Comparison of ENCODE assay signal across 13 mouse cellular contexts in the genomic region with DNA sequence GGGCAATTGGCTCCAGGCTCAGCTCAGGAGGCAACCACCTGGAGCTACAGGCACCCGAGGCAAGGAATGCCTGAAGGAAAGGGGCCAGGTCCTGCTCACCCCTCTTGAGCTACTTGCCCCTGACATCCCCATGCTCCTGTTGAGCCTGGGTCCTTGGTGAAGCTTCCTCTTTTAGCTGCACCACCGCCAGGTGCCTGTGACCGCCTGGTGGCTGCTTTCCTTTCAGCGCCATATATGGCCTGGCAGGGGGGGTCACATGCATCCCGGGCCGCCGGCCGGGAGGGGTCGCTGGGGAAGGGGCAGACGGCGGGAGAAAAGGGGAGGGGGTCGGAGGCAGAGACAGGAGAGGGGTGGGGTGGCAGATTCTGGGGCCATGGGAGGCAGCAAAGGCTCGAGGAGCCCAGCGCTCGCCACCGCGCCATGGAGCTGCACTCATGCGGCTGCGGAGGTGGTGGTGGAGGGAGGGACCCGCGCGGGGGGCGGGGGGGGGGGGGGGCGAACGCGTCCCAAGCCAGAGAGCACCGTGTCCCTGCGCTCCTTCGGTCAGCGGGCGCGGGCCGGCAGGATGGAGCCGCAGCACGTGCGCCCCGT. TPM values are rescaled to one million over a fixed set of nuclear protein-coding genes. Genes with fewer than 3 reads are reported as not detected.
DNase-seq lines count a peak whose midpoint lies in the region; ATAC-seq and TF ChIP-seq lines count a peak whose summit lies in the region.
"Not testable (repeated sequence)": the region's sequence is repeated elsewhere in the genome, so short reads cannot be mapped to it uniquely, and the experiment has no call there.
"Had no signal": no experiment of that assay in that cellular context is flagged by ENCODE, and none has a peak within 500 bp of the region (broad histone marks: within the 10 kb centered on the region; RNA-seq: fewer than 3 reads in every experiment).

A gene (plus strand): TSS at position 541 of the 591 bp plus-strand sequence.

- H3K27me3 ChIP-seq in ES-Bruce4 (ENCODE audit: control insufficient read depth, insufficient read depth, low read length, poor library complexity, severe bottlenecking); forebrain, embryonic 11.5 days (ENCODE audit: control insufficient read depth, insufficient read depth, low read length); heart, embryonic 10.5 days (ENCODE audit: insufficient read depth, poor library complexity, severe bottlenecking); hindbrain, embryonic 12.5 days; kidney, embryonic 15.5 days; limb, embryonic 15.5 days; midbrain, embryonic 14.5 days (ENCODE audit: control insufficient read depth, insufficient read depth, low read length): not testable (repeated sequence)

- peak within 1 kb of the TSS; percentile 68 for H3K4me3 ChIP-seq in ES-Bruce4 (ENCODE audit: low read depth, low read length)
- H3K4me3 ChIP-seq in forebrain, embryonic 11.5 days (ENCODE audit: low read depth, low read length): peak within 1 kb of the TSS; percentile 30; the same call in 1 of the 2 replicates
- peak within 1 kb of the TSS; percentile 51 for H3K4me3 ChIP-seq in heart, embryonic 10.5 days
- peak within 1 kb of the TSS; percentile 39 for H3K4me3 ChIP-seq in hindbrain, embryonic 12.5 days
- H3K4me3 ChIP-seq in kidney, embryonic 15.5 days (replicated peaks): peak within 1 kb of the TSS; percentile 39
- H3K4me3 ChIP-seq in limb, embryonic 15.5 days: peak within 1 kb of the TSS; percentile 35
- peak within 1 kb of the TSS; percentile 31 for H3K4me3 ChIP-seq in midbrain, embryonic 14.5 days (replicated peaks; ENCODE audit: low read depth, low read length)

- WGBS in forebrain, embryonic 11.5 days: 0% methylated on average over 5 of the region's 37 CpGs
- 0% methylated on average over 4 of the region's 37 CpGs for WGBS in heart, embryonic 10.5 days
- WGBS in hindbrain, embryonic 12.5 days: 0% methylated on average over 5 of the region's 37 CpGs
- WGBS in kidney, embryonic 15.5 days: 0% methylated on average over 5 of the region's 37 CpGs
- 0% methylated on average over 2 of the region's 37 CpGs for WGBS in limb, embryonic 15.5 days
- WGBS in midbrain, embryonic 14.5 days: 5% methylated on average over 3 of the region's 37 CpGs

- H3K27ac ChIP-seq in ES-Bruce4 (ENCODE audit: insufficient read depth, low read length); forebrain, embryonic 11.5 days (ENCODE audit: low read depth, low read length); hindbrain, embryonic 12.5 days; kidney, embryonic 15.5 days; limb, embryonic 15.5 days; midbrain, embryonic 14.5 days (replicated peaks; ENCODE audit: low read depth, low read length): not testable (repeated sequence)
- H3K27ac ChIP-seq in heart, embryonic 10.5 days: peak within 1 kb of the TSS; percentile 72

- not testable (repeated sequence) for TF ChIP-seq POLR2A in ES-Bruce4 (IDR thresholded peaks at IDR 0.05; ENCODE audit: insufficient read depth, low read length)

- H3K4me2 ChIP-seq in forebrain, embryonic 11.5 days (ENCODE audit: low read depth, low read length, severe bottlenecking): peak within 1 kb of the TSS; percentile 44
- peak within 1 kb of the TSS; percentile 51 for H3K4me2 ChIP-seq in hindbrain, embryonic 12.5 days (replicated peaks)
- peak within 1 kb of the TSS; percentile 67 for H3K4me2 ChIP-seq in kidney, embryonic 15.5 days
- H3K4me2 ChIP-seq in limb, embryonic 15.5 days: peak within 1 kb of the TSS; percentile 57
- peak within 1 kb of the TSS; percentile 47 for H3K4me2 ChIP-seq in midbrain, embryonic 14.5 days (ENCODE audit: low read length)

- DNase-seq in forebrain, embryonic 11.5 days (ENCODE audit: low spot score); midbrain, embryonic 14.5 days: not testable (repeated sequence)
- DNase-seq in heart, embryonic 10.5 days (ENCODE audit: low spot score): peak; percentile 63
- DNase-seq in right cerebral cortex, postnatal 4 days: peak; percentile 2

- H3K36me3 ChIP-seq in ES-Bruce4 (ENCODE audit: control insufficient read depth, insufficient read depth, low read length, poor library complexity, severe bottlenecking); forebrain, embryonic 11.5 days (ENCODE audit: control insufficient read depth, insufficient read depth, low read length); heart, embryonic 10.5 days; hindbrain, embryonic 12.5 days; kidney, embryonic 15.5 days; limb, embryonic 15.5 days; midbrain, embryonic 14.5 days (ENCODE audit: control insufficient read depth, insufficient read depth, low read length): not testable (repeated sequence)

- ATAC-seq in forebrain, embryonic 11.5 days (replicated peaks; ENCODE audit: low FRiP score); hindbrain, embryonic 12.5 days (ENCODE audit: low FRiP score); kidney, embryonic 15.5 days (replicated peaks; ENCODE audit: low FRiP score); limb, embryonic 15.5 days (ENCODE audit: insufficient number of reproducible peaks, low FRiP score, low TSS enrichment, low read depth); midbrain, embryonic 14.5 days (ENCODE audit: low FRiP score, low TSS enrichment): not testable (repeated sequence)

- not testable (repeated sequence) for TF ChIP-seq CTCF in ES-Bruce4 (IDR thresholded peaks at IDR 0.05; ENCODE audit: low read depth, low read length)

- H3K9me3 ChIP-seq in ES-Bruce4 (replicated peaks; ENCODE audit: control insufficient read depth, insufficient read depth, low read length, poor library complexity, severe bottlenecking); forebrain, embryonic 11.5 days (ENCODE audit: control insufficient read depth, low read length); heart, embryonic 10.5 days; hindbrain, embryonic 12.5 days (replicated peaks); kidney, embryonic 15.5 days (replicated peaks); limb, embryonic 15.5 days; midbrain, embryonic 14.5 days (ENCODE audit: control insufficient read depth, low read length): not testable (repeated sequence)

- H3K9ac ChIP-seq in ES-Bruce4 (ENCODE audit: low read depth, poor library complexity, severe bottlenecking); kidney, embryonic 15.5 days; limb, embryonic 15.5 days: not testable (repeated sequence)
- peak within 1 kb of the TSS; percentile 44 for H3K9ac ChIP-seq in forebrain, embryonic 11.5 days (ENCODE audit: low read length)
- peak within 1 kb of the TSS; percentile 41; the same call in 1 of the 2 replicates for H3K9ac ChIP-seq in hindbrain, embryonic 12.5 days
- peak within 1 kb of the TSS; percentile 43; the same call in 1 of the 2 replicates for H3K9ac ChIP-seq in midbrain, embryonic 14.5 days (replicated peaks; ENCODE audit: low read length)

- H3K4me1 ChIP-seq in ES-Bruce4 (ENCODE audit: control insufficient read depth, insufficient read depth, low read length); forebrain, embryonic 11.5 days (replicated peaks; ENCODE audit: control insufficient read depth, insufficient read depth, low read length); heart, embryonic 10.5 days; hindbrain, embryonic 12.5 days; kidney, embryonic 15.5 days; limb, embryonic 15.5 days; midbrain, embryonic 14.5 days (ENCODE audit: control insufficient read depth, insufficient read depth, low read length): not testable (repeated sequence)

- not testable (repeated sequence) for TF ChIP-seq EP300 in ES-Bruce4 (IDR thresholded peaks at IDR 0.05; ENCODE audit: insufficient read depth, low read depth, low read length)

RNA-seq across cellular contexts. Expression of the gene that starts here (rescaled TPM):
- not detected in 2 replicates for polyA plus RNA-seq in ES-Bruce4 (2011; ENCODE audit: insufficient read depth, insufficient read length, low read depth, missing spikeins)
- not detected in 2 replicates for polyA plus RNA-seq in forebrain, embryonic 11.5 days (2014; fragmentation: Nextera tagmentation; extraction: Ambion mirVana)
- not detected in 2 replicates for polyA plus RNA-seq in heart, embryonic 10.5 days (2016; fragmentation: Nextera tagmentation; extraction: Ambion mirVana)
- not detected in 2 replicates for polyA plus RNA-seq in hindbrain, embryonic 12.5 days (2016; fragmentation: Nextera tagmentation; extraction: Ambion mirVana)
- polyA plus RNA-seq in kidney, embryonic 15.5 days (2015; fragmentation: Nextera tagmentation; extraction: Ambion mirVana): not detected in 2 replicates
- not detected in 2 replicates for polyA plus RNA-seq in limb, embryonic 15.5 days (2015; fragmentation: Nextera tagmentation; extraction: Ambion mirVana)
- 0.33 TPM in 1 of 2 replicates, not detected in the other for polyA plus RNA-seq in midbrain, embryonic 14.5 days (2014; fragmentation: Nextera tagmentation; extraction: Ambion mirVana)
- polyA plus RNA-seq: adrenal gland, adult 2 months; large intestine, adult 2 months; liver, embryonic 14.5 days; macrophage; myocyte had no signal

Comparison
In these comparisons a context has a peak if more than half of its experiments do, and no peak if none do; other contexts are left out.
1. Peak in DNase-seq, H3K4me3 ChIP-seq and H3K27ac ChIP-seq in heart, embryonic 10.5 days; RNA of the gene not detected or under 1 TPM.